Mouse (Mus musculus) liver, embryonic 11.5 days (tissue): ENCODE measurements around the gene Olfr1301. TPM values are rescaled to one million over a fixed set of nuclear protein-coding genes. Genes with fewer than 3 reads are reported as not detected.

Experiments used
- ATAC-seq: fragments of 200-750 bp; cut with Nextera tagmentation; replicated peaks from 2 replicates; pipeline ENCODE4 v1.8.0; 2017; ENCODE audit warnings: moderate number of reproducible peaks, mild to moderate bottlenecking, moderate TSS enrichment, moderate library complexity; ENCODE audit not compliant: low FRiP score
- DNase-seq: peaks from one replicate; pipeline ENCODE4 v3.0.0-alpha.2; 2017; ENCODE audit warnings: low spot score
- H3K27ac ChIP-seq: fragments of 300-500 bp; sonication (generic); 2 replicates; pipeline ENCODE4 v1.5.1; 2014; ENCODE audit warnings: mild to moderate bottlenecking, low read depth, low read length, control low read depth
- H3K27me3 ChIP-seq: fragments of 300-500 bp; sonication (generic); replicated peaks from 2 replicates; pipeline ENCODE4 v1.6.1; 2014; ENCODE audit warnings: low read length, mixed read lengths; ENCODE audit not compliant: control insufficient read depth, insufficient read depth
- H3K36me3 ChIP-seq: fragments of 300-500 bp; sonication (generic); 2 replicates; pipeline ENCODE4 v1.6.1; 2014; ENCODE audit warnings: mild to moderate bottlenecking, low read length, moderate library complexity, mixed read lengths; ENCODE audit not compliant: control insufficient read depth, insufficient read depth
- H3K4me1 ChIP-seq: fragments of 300-500 bp; sonication (generic); replicated peaks from 2 replicates; pipeline ENCODE4 v1.6.1; 2014; ENCODE audit warnings: low read length, mixed read lengths; ENCODE audit not compliant: control insufficient read depth, insufficient read depth
- H3K4me2 ChIP-seq: fragments of 300-500 bp; sonication (generic); 2 replicates; pipeline ENCODE4 v1.6.1; 2014; ENCODE audit warnings: mild to moderate bottlenecking, control low read depth, moderate library complexity
- H3K4me3 ChIP-seq: fragments of 300-500 bp; sonication (generic); 2 replicates; pipeline ENCODE4 v1.5.1; 2014; ENCODE audit warnings: low read depth, low read length, control low read depth
- H3K9ac ChIP-seq: fragments of 300-500 bp; sonication (generic); 2 replicates; pipeline ENCODE4 v1.6.1; 2014; ENCODE audit warnings: low read depth, low read length, control low read depth
- H3K9me3 ChIP-seq: fragments of 300-500 bp; sonication (generic); 2 replicates; pipeline ENCODE4 v1.6.1; 2016; ENCODE audit warnings: low read length, inconsistent platforms, mixed read lengths; ENCODE audit not compliant: control insufficient read depth
- WGBS: fragments of 180-500 bp; shearing (Covaris S2); extraction: QIAGEN DNeasy Blood & Tissue Kit; methylation state at CpG from one replicate; pipeline ENCODE4 v1.1.7; 2014; 5-methylcytosine and 5-hydroxymethylcytosine counted together
- polyA plus RNA-seq: library from polyadenylated mRNA; unstranded; fragments of >200 nt; fragmentation: Nextera tagmentation; extraction: Ambion mirVana; gene quantifications from 2 replicates; pipeline ENCODE4 v1.2.1, GENCODE M21; 2014

Gene Olfr1301
- not detected in 2 replicates for polyA plus RNA-seq

DNA sequence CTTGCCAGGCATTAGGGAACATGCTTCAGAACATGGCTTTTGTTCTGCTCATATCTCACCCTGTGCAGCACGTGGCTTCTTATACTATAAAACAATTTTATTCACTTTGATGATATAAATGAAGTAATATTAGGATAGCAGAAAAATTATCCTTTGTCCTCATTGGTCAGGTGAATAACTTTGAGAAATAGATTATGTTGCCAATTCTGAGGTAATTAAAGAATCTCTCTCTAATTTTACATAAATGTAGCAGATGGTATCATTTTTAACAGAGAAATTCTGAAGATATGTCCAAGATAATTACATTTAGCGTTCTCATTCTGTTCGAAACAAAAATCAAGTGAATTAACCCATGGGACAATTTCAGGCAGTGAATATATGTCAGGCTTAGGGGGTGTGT is at the start of gene Olfr1301:
Gene Olfr1301, plus strand, starts transcription at position 301 of the 400 bp plus-strand sequence.
- Histone ChIP-seq H3K9me3 (no peaks in the 10 kb centered on the region), H3K4me3 (no peak within 1 kb of the TSS), H3K4me1 (no peaks in the 10 kb centered on the region), H3K27me3 (no peaks in the 10 kb centered on the region), H3K36me3 (no peaks in the 10 kb centered on the region), H3K27ac (no peak within 1 kb of the TSS), H3K9ac (no peak within 1 kb of the TSS), H3K4me2 (no peak within 1 kb of the TSS)
- ATAC-seq (no peak), DNase-seq (no peak)
- 76% methylated on average over 3 of the region's 3 CpGs for WGBS

DNA sequence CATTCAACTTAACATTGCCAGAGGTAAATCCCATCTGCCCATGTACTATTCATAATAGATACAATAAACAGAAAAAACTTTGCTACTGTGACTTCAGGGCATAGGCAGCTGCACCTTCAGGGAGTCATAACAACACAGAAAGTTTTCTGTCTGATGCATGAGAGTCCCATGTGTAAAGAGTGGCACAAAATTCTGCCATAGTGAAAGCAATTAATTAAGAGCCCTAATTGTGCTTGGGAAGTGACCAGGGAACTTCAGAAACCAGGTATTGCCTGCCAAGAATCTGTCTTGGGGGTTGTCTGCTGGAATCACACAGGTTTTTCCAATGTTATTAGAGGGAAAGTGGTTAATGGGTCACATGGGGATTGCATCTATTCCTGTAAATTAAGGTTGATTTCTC is 24.1 kb upstream of the Olfr1301 start:
- Histone ChIP-seq H3K4me3 (no peak overlapping the region), H3K4me2 (no peak overlapping the region), H3K27ac (no peak overlapping the region), H3K9me3 (no peaks in the 10 kb centered on the region), H3K36me3 (no peaks in the 10 kb centered on the region), H3K9ac (no peak overlapping the region), H3K27me3 (no peaks in the 10 kb centered on the region), H3K4me1 (no peaks in the 10 kb centered on the region)
- no peak for ATAC-seq
- no peak for DNase-seq

DNA sequence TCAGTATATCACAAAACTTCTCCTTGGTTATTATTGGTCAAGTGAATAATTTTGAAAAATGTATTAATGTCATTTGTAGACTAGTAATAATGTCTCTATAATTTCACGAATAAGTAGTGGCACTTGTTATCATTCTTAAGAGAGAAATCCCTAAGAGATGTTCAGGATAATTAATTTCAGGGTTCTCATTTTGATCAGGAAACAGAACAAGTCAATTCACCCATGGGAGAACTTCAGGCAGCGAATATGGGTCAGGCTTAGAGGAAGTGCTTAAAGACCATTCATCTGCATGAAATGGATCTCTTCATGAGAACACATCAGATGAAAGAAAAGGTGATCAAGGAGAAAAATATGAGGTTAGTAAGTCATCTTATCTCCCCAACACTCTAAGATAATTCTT is 26.3 kb downstream of the Olfr1301 start, which contains the start of gene Olfr1302:
Gene Olfr1302, plus strand, starts transcription at position 301 of the 400 bp plus-strand sequence.
- Histone ChIP-seq H3K4me2 (no peak within 1 kb of the TSS), H3K9me3 (no peaks in the 10 kb centered on the region), H3K27me3 (no peaks in the 10 kb centered on the region), H3K9ac (no peak within 1 kb of the TSS), H3K4me1 (no peaks in the 10 kb centered on the region), H3K27ac (no peak within 1 kb of the TSS), H3K4me3 (no peak within 1 kb of the TSS), H3K36me3 (no peaks in the 10 kb centered on the region)
- no peak for ATAC-seq
- no peak for DNase-seq
- 61% methylated on average over 2 of the region's 2 CpGs for WGBS

Other genes with a start within 250 kb of the Olfr1301 start
- not detected in 2 replicates for gene Olfr1293-ps, start 225.8 kb upstream of the Olfr1301 start, polyA plus RNA-seq
- gene Olfr1294, start 210.7 kb upstream of the Olfr1301 start, polyA plus RNA-seq: not detected in 2 replicates
- not detected in 2 replicates for gene Olfr1295, start 181.3 kb upstream of the Olfr1301 start, polyA plus RNA-seq
- gene Olfr1297, start 124.5 kb upstream of the Olfr1301 start, polyA plus RNA-seq: not detected in 2 replicates
- gene Olfr1298, start 101.8 kb upstream of the Olfr1301 start, polyA plus RNA-seq: not detected in 2 replicates
- gene Olfr1299, start 89.6 kb upstream of the Olfr1301 start, polyA plus RNA-seq: not detected in 2 replicates
- gene Olfr1302, start 26.4 kb downstream of the Olfr1301 start, polyA plus RNA-seq: not detected in 2 replicates
- not detected in 2 replicates for gene Olfr1303, start 69.3 kb downstream of the Olfr1301 start, polyA plus RNA-seq
- not detected in 2 replicates for gene Olfr1305, start 126.1 kb downstream of the Olfr1301 start, polyA plus RNA-seq
- gene Olfr1306, start 165.3 kb downstream of the Olfr1301 start, polyA plus RNA-seq: not detected in 2 replicates
- gene Olfr1307, start 198.4 kb downstream of the Olfr1301 start, polyA plus RNA-seq: not detected in 2 replicates
- not detected in 2 replicates for gene Olfr1308, start 213.9 kb downstream of the Olfr1301 start, polyA plus RNA-seq
- gene Olfr1309, start 239.3 kb downstream of the Olfr1301 start, polyA plus RNA-seq: not detected in 2 replicates